Mouse (Mus musculus) neural tube, embryonic 13.5 days (tissue): ENCODE measurements at regions not wholly inside any gene's neighbourhood (a gene's known extent, or its start where the extent isn't known, plus 50 kb on each side); places are given as distances from the start of the nearest gene placed in this dataset.
"Not testable (repeated sequence)": the region's sequence is repeated elsewhere in the genome, so short reads cannot be mapped to it uniquely, and the experiment has no call there.

ENCODE experiments used
- ATAC-seq: fragments of 200-750 bp; cut with Nextera tagmentation; 2 replicates; pipeline ENCODE4 v1.8.0; 2017; ENCODE audit warnings: low read depth, mild to moderate bottlenecking, moderate TSS enrichment, moderate library complexity
- H3K27ac ChIP-seq: fragments of 300-500 bp; sonication (generic); replicated peaks from 2 replicates; pipeline ENCODE4 v1.5.1; 2015; ENCODE audit warnings: moderate library complexity, mild to moderate bottlenecking, inconsistent platforms
- H3K27me3 ChIP-seq: fragments of 300-500 bp; sonication (generic); 2 replicates; pipeline ENCODE4 v1.6.1; 2015; ENCODE audit warnings: mild to moderate bottlenecking, inconsistent platforms
- H3K36me3 ChIP-seq: fragments of 300-500 bp; sonication (generic); 2 replicates; pipeline ENCODE4 v1.6.1; 2015; ENCODE audit warnings: mild to moderate bottlenecking, inconsistent platforms
- H3K4me1 ChIP-seq: fragments of 300-500 bp; sonication (generic); replicated peaks from 2 replicates; pipeline ENCODE4 v1.6.1; 2015; ENCODE audit warnings: inconsistent platforms
- H3K4me2 ChIP-seq: fragments of 300-500 bp; sonication (generic); 2 replicates; pipeline ENCODE4 v1.6.1; 2015; ENCODE audit warnings: inconsistent platforms, mild to moderate bottlenecking, moderate library complexity
- H3K4me3 ChIP-seq: fragments of 300-500 bp; sonication (generic); 2 replicates; pipeline ENCODE4 v1.5.1; 2015; ENCODE audit warnings: mild to moderate bottlenecking, inconsistent platforms
- H3K9ac ChIP-seq: fragments of 300-500 bp; sonication (generic); 2 replicates; pipeline ENCODE4 v1.6.1; 2015; ENCODE audit warnings: moderate library complexity, mild to moderate bottlenecking, inconsistent platforms
- H3K9me3 ChIP-seq: fragments of 300-500 bp; sonication (generic); 2 replicates; pipeline ENCODE4 v1.6.1; 2016; ENCODE audit warnings: inconsistent platforms
- whole genome bisulfite sequencing: fragments of 180-500 bp; shearing (Covaris S2); methylation state at CpG from one replicate; pipeline ENCODE4 v1.1.7; 2015; 5-methylcytosine and 5-hydroxymethylcytosine counted together

DNA sequence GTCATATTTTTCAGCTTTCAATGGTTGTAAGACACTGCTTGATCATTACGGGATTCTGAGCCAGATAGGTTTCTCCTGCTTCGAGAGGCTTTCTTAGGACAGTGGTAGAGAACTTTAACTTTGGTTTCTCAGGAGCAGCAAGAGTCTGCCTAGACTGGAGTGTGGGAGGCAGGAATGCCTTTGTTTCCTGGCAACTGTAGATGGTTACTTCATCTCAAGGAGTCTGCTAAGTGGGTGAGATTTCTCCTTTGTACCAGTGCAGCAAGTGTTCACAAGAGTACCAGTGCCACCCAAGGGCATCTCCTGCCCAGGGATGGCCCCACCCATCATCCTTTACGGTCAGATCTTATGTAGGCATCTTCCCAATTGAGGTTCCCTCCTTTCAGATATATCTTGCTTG lies 173.0 kb upstream of the Gm10131 start:
- Histone ChIP-seq H3K9ac (no peak overlapping the region), H3K27me3 (no peaks in the 10 kb centered on the region), H3K4me2 (no peak overlapping the region), H3K4me3 (no peak overlapping the region), H3K9me3 (no peaks in the 10 kb centered on the region), H3K4me1 (no peaks in the 10 kb centered on the region), H3K36me3 (no peaks in the 10 kb centered on the region), H3K27ac (no peak overlapping the region)
- no peak for ATAC-seq
- WGBS: 93% methylated on average over 3 of the region's 3 CpGs

DNA sequence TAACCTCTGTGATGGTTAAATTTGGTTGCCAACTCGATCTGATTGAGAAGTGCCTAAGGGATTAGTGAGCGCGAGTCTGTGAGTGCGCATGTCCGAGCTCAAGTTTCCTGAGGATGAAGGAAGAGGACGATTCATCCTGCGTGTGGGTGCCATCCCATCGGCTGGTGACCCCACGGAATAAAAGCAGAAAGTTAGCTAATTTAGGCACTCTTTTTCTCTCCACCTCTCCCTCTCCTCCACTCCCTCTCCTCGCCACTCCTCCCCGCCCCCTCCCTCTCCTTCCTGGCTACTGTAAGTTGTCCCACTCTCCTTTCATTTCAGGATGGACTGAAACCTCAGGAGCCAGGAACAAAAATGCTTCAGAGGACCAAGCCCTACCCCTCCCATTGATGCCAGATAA lies 168.9 kb upstream of the Gm10131 start:
- no peak for ATAC-seq
- H3K4me1 ChIP-seq: no peaks in the 10 kb centered on the region
- 44% methylated on average over 3 of the region's 11 CpGs for WGBS
- no peak overlapping the region for H3K27ac ChIP-seq
- H3K4me3 ChIP-seq: no peak overlapping the region
- H3K27me3 ChIP-seq: no peaks in the 10 kb centered on the region
- no peaks in the 10 kb centered on the region for H3K9me3 ChIP-seq
- no peaks in the 10 kb centered on the region for H3K36me3 ChIP-seq
- H3K9ac ChIP-seq: no peak overlapping the region
- H3K4me2 ChIP-seq: no peak overlapping the region; the same call in 1 of the 2 replicates

DNA sequence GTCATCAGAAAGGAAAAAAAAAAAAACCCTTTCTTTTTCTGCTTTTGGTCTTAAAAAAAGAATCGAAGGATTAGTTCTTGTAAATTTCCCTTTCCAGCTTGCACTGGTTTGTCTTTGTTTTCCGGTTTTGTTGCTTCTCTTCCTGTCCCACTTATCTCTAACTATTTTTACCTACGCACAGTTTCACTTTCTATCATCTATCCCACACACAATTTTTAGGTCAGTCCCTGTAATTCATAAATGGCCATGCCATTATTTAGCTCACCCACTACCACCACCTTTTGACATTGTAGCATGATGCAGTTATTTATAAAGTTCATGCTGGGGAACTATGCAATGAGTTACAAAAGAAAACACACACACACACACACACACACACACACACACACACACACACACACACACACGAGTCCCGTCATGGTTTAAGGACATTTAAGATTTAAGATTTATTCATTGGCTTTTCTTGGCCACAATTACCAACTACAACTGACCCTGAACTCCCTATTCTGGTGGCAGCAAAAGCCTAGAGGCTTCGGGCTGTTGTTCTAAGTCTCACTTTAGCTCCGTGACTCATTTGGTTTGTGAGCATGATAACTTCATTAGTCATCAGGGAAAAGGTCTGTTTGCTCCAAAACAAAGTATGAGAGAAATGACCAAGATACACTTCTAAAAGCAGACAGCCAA lies 164.6 kb upstream of the Gm10131 start:
- WGBS: 79% methylated on average over 7 of the region's 7 CpGs
- H3K9me3 ChIP-seq: no peaks in the 10 kb centered on the region
- H3K36me3 ChIP-seq: no peaks in the 10 kb centered on the region
- no peak overlapping the region for H3K4me3 ChIP-seq
- H3K4me1 ChIP-seq: no peaks in the 10 kb centered on the region
- no peak overlapping the region for H3K9ac ChIP-seq
- no peak for ATAC-seq
- no peak overlapping the region for H3K4me2 ChIP-seq
- H3K27me3 ChIP-seq: no peaks in the 10 kb centered on the region
- no peak overlapping the region for H3K27ac ChIP-seq

DNA sequence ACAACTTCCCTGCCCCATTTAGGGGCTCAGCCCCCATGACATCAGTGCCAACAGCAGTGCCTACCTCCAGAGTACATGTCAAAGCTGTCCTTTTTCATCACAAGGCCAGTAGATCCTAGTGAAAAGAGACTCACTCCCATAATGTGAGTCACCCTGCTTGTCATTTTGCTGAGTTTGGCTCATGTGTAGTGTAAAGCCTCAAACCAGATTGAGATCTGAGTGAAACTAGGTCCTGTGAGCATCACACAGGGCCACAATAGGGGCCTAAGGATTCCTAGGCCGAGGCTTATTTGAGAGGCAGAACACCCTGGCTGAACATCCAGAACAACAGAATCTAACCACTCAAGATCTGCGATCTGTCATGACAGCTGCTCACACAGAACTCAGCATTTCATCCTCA lies 163.3 kb upstream of the Gm10131 start:
- not testable (repeated sequence) for H3K4me2 ChIP-seq, ATAC-seq, H3K4me3 ChIP-seq, H3K9ac ChIP-seq, H3K9me3 ChIP-seq, H3K4me1 ChIP-seq, H3K27me3 ChIP-seq, H3K27ac ChIP-seq, H3K36me3 ChIP-seq
- 88% methylated on average over 2 of the region's 2 CpGs for WGBS

DNA sequence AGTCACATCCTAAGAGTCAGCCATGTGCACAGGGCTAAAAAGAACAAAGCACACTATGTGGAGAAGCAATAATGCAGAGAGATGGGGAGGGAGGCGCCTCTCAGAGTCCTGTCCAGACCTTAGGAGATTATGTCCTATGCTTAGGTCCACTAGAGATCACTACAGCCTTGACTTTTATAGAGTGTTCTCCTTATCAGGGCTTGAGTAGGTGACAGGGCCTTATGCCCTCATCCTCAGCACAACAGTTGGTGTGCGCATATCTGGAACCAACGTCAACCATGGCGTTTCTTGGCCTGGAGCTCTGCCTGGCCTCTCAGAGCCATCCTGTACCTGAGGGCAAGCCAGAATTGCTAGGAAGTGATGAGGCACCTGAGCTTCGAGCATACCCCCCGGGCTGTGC lies 162.6 kb upstream of the Gm10131 start:
- Histone ChIP-seq H3K4me1 (no peaks in the 10 kb centered on the region), H3K9ac (no peak overlapping the region), H3K36me3 (no peaks in the 10 kb centered on the region), H3K9me3 (no peaks in the 10 kb centered on the region), H3K4me2 (no peak overlapping the region), H3K27me3 (no peaks in the 10 kb centered on the region), H3K27ac (no peak overlapping the region), H3K4me3 (no peak overlapping the region)
- 94% methylated on average over 6 of the region's 6 CpGs for WGBS
- ATAC-seq: no peak

DNA sequence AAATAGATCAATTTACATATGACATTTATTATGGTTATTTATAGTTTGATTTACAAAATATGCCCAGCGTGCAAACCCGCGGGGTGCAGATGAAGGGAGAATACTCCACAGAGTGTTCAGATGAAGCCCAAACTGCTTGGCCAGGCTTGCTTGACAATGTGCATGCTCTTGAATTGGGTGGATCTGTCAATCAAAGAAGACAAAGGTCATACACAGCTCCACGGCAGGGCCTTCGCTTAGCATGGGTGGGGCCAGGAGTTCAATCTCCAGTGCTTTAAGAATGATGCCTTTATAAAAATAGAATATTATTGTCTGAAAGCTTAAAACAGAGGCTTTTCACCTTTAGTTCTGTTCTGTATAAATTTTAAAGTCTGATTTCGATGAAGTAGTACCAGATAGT lies 158.3 kb upstream of the Gm10131 start:
- WGBS: 86% methylated on average over 6 of the region's 6 CpGs
- Histone ChIP-seq H3K9me3 (no peaks in the 10 kb centered on the region), H3K4me1 (no peaks in the 10 kb centered on the region), H3K36me3 (no peaks in the 10 kb centered on the region), H3K4me2 (no peak overlapping the region), H3K27ac (no peak overlapping the region), H3K4me3 (no peak overlapping the region), H3K9ac (no peak overlapping the region), H3K27me3 (no peaks in the 10 kb centered on the region)
- no peak for ATAC-seq

DNA sequence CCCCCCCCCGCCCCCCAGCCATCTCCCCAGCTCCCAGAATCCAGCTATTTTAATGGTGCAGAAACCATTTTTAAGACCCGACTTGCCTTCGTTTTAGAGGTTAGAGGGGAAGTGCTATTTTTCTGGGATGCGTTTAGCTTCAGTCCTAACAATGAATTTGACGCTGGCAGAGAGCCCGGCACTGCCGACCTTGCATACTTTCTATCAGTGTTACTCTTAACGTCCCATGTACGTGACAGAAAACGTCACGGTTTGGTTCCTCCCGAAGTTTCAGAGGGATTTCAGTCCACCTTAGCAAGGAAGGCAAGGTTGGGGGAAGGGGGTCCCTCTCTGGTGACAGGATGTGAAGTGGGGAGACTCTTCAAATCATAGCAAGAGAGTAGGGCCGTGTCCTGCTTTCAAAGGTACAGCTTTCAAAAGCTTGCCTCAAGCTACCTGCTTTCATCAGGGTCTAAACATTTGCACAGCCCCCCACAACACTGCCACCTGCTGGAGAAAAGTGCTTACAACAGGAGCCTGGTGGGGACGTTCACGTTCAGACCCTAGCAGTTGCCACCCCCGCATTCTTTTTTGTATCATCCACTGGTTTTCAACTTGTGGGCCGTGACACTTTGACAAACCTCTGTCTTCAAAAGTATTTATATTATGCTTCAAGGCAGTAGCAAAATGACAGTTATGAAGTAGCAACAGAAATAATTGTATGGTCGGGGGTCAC lies 157.4 kb upstream of the Gm10131 start:
- H3K4me1 ChIP-seq: no peaks in the 10 kb centered on the region
- no peak overlapping the region for H3K4me2 ChIP-seq
- H3K9me3 ChIP-seq: no peaks in the 10 kb centered on the region
- no peaks in the 10 kb centered on the region for H3K36me3 ChIP-seq
- H3K27me3 ChIP-seq: no peaks in the 10 kb centered on the region
- WGBS: 90% methylated on average over 18 of the region's 18 CpGs
- no peak overlapping the region for H3K9ac ChIP-seq
- no peak for ATAC-seq
- no peak overlapping the region for H3K4me3 ChIP-seq
- H3K27ac ChIP-seq: no peak overlapping the region

DNA sequence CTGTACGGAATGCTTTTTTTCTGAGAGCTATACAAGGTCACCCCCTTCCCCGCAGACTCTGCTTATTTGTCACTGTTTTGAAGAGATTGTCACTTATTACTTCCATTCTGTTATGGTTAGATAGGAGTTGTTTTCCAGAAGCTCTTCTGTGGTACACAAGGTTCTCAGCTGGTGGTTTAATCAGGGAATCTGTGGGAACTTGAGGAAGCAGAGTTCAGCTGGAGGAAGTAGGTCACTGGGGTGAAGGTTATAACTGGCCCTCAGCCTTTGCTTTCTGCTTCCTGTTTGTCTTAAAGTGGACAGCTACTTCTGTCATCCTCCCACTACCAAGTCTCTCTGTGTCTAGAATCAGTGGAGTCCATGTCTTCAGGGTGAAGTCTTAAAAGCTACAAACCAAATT lies 143.4 kb upstream of the Gm10131 start:
- 90% methylated on average over 2 of the region's 2 CpGs for WGBS

DNA sequence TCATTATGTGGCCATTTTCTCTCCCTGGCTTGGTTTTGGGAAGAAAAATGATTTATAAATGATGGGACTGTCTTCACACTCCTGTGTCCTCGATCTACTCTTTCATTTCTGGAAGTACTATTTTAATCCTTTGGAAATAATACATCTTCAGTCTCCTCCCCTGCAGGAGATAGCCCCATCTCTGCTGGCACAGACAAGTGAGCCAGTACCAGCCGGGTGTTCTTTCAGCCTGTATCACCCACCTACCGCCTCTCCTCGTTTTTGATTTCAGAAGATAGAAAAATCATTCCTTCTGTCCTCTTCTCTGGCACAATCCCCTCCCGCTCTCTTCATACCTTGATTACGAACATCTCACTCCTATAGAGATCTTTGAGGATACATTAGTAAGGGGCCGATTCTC lies 140.4 kb upstream of the Gm10131 start:
- Histone ChIP-seq H3K36me3 (no peaks in the 10 kb centered on the region), H3K4me1 (no peaks in the 10 kb centered on the region), H3K9me3 (peaks cover under 1% of the 10 kb centered on the region; the same call in 1 of the 2 replicates), H3K9ac (no peak overlapping the region), H3K27ac (no peak overlapping the region), H3K4me2 (no peak overlapping the region), H3K27me3 (no peaks in the 10 kb centered on the region), H3K4me3 (no peak overlapping the region)
- WGBS: 92% methylated on average over 7 of the region's 7 CpGs
- ATAC-seq: no peak

More for the DNA sequence above, 143.4 kb upstream of the Gm10131 start:
- no peaks in the 10 kb centered on the region for H3K4me1 ChIP-seq
- 0 out of 2 replicates have a peak, but pooled peaks cover 3% of the 10 kb centered on the region for H3K9me3 ChIP-seq
- H3K27ac ChIP-seq: no peak overlapping the region
- H3K27me3 ChIP-seq: no peaks in the 10 kb centered on the region
- H3K36me3 ChIP-seq: no peaks in the 10 kb centered on the region
- no peak overlapping the region for H3K9ac ChIP-seq
- no peak overlapping the region for H3K4me2 ChIP-seq
- H3K4me3 ChIP-seq: no peak overlapping the region
- no peak for ATAC-seq

DNA sequence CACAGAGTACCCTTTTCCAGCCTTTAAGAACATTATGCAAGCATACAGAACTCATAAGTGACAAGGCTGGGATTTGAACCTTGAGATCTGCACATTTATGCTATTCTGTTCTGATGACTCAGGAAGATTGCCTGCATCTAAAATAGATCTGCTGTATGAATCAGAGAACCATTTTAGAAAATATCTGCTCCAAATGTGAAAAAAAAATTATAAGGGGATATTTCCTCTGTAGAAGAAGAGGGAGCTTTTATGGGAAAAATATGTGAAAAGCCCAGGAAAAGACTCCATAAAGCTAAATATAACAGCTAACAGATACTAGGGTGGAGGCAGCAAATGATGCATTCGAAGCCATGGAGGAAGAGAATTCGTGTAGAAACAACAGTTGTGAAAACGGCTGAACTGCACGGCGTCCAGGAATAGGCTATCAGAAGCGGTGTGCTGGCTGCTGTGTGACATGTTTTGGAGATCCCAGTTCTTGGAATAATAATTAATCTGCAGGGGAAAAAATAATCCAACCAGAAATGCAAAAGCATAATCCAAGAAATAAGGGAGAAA lies 127.9 kb upstream of the Gm10131 start:
- 91% methylated on average over 6 of the region's 6 CpGs for WGBS

DNA sequence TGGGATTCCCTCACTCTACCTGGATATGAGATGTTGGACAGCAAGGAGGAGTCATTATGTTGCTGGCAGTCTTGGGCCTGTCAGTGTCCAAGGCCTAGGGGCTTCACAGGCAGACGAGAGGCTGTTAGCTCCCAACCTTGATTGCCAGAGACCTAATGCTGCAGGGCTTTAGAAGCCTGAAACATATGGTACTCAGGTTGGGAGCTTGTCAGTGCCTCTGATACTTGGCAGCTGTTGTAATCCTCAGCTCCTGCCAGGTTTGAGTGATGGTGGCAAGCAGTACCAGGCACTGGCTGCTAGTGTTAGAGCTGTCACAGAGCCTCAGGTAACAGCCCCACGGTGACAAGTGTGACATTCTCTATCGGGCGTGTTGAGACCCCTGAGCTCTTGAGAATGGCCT lies 122.2 kb upstream of the Gm10131 start:
- no peak for ATAC-seq
- no peak overlapping the region for H3K27ac ChIP-seq
- 81% methylated on average over 4 of the region's 4 CpGs for WGBS

More for the DNA sequence above, 127.9 kb upstream of the Gm10131 start:
- H3K9ac ChIP-seq: no peak overlapping the region
- no peaks in the 10 kb centered on the region for H3K4me1 ChIP-seq
- H3K36me3 ChIP-seq: no peaks in the 10 kb centered on the region
- H3K27me3 ChIP-seq: no peaks in the 10 kb centered on the region
- no peak for ATAC-seq
- H3K4me3 ChIP-seq: no peak overlapping the region
- H3K27ac ChIP-seq: no peak overlapping the region
- no peak overlapping the region for H3K4me2 ChIP-seq
- H3K9me3 ChIP-seq: no peaks in the 10 kb centered on the region

DNA sequence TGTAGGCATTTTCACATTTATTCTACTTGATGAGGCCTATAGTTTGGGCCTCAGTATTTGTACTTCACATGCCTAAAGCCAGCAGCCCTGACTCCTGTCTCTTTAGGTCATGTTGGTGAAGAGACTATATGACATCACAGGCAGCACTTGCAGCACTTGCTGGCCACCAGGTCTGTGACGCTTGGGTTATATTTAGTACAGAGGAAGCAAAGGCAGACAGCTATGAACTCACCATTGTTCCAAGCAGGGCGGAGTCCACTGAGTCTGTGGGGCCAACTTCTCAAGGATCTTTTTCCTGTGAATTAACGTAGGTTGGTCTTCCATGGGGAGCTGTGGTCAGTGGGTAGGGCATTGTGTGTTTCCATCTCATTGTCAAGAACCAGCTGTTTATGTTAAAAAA lies 117.9 kb upstream of the Gm10131 start:
- 72% methylated on average over 3 of the region's 3 CpGs for WGBS
- no peak overlapping the region for H3K4me3 ChIP-seq
- H3K4me1 ChIP-seq: peaks cover 1% of the 10 kb centered on the region; the same call in 1 of the 2 replicates
- H3K9me3 ChIP-seq: no peaks in the 10 kb centered on the region
- ATAC-seq: no peak
- no peak overlapping the region for H3K27ac ChIP-seq
- no peaks in the 10 kb centered on the region; the same call in 1 of the 2 replicates for H3K27me3 ChIP-seq
- H3K36me3 ChIP-seq: no peaks in the 10 kb centered on the region
- no peak overlapping the region for H3K4me2 ChIP-seq
- no peak overlapping the region for H3K9ac ChIP-seq

More for the DNA sequence above, 122.2 kb upstream of the Gm10131 start:
- no peak overlapping the region for H3K4me2 ChIP-seq
- H3K4me1 ChIP-seq: no peaks in the 10 kb centered on the region
- H3K9ac ChIP-seq: no peak overlapping the region
- no peak overlapping the region for H3K4me3 ChIP-seq
- H3K27me3 ChIP-seq: no peaks in the 10 kb centered on the region
- no peaks in the 10 kb centered on the region for H3K36me3 ChIP-seq
- no peaks in the 10 kb centered on the region for H3K9me3 ChIP-seq
